Mouse (Mus musculus) CH12.LX (cell line): Measurements from ENCODE around the gene Tmem200b. TPM values are rescaled to one million over a fixed set of nuclear protein-coding genes. Genes with fewer than 3 reads are reported as not detected.

Source experiments
- DNase-seq: peaks from one replicate; pipeline ENCODE4 v3.0.0-alpha.2; 2013; ENCODE audit errors: extremely low read depth
- H3K27ac ChIP-seq: 2 replicates; pipeline ENCODE4 v1.5.1; 2012; ENCODE audit warnings: low read depth, mild to moderate bottlenecking, control low read depth, moderate library complexity; ENCODE audit not compliant: insufficient read depth
- H3K27me3 ChIP-seq: replicated peaks from 2 replicates; pipeline ENCODE3; 2012; ENCODE audit warnings: inconsistent platforms
- H3K36me3 ChIP-seq, 2 experiments: replicated peaks in 1 of 2; 2 replicates each; pipeline versions ENCODE3 to v1.6.1; 2012; ENCODE audit warnings: inconsistent platforms in 1 of 2, low read length in 1 of 2, mild to moderate bottlenecking in 1 of 2, mixed read lengths in 1 of 2, moderate library complexity in 1 of 2; ENCODE audit not compliant: control insufficient read depth in 1 of 2, insufficient read depth in 1 of 2
- H3K4me1 ChIP-seq, 2 experiments: 2 replicates each; pipeline ENCODE4 v1.6.1; 2012; ENCODE audit warnings: inconsistent platforms in 1 of 2, moderate library complexity in 1 of 2; ENCODE audit not compliant: insufficient read depth in 2 of 2, control insufficient read depth in 1 of 2
- H3K4me2 ChIP-seq: 2 replicates; pipeline ENCODE4 v1.6.1; 2012; ENCODE audit warnings: low read depth, mild to moderate bottlenecking, control low read depth; ENCODE audit not compliant: poor library complexity, insufficient read depth, severe bottlenecking
- H3K4me3 ChIP-seq, 3 experiments: fragments of 150-350 bp in 1 of 3; sonication (generic) in 1 of 3; replicated peaks in 1 of 3; 2 replicates each; pipeline versions ENCODE3 to v1.5.1; 2011 to 2012; ENCODE audit warnings: low read depth in 2 of 3, low read length in 2 of 3, mild to moderate bottlenecking in 2 of 3, moderate library complexity in 2 of 3, control low read depth in 1 of 3, improper control_type of control experiment in 1 of 3, inconsistent platforms in 1 of 3, mixed read lengths in 1 of 3; ENCODE audit not compliant: poor library complexity in 1 of 3
- H3K79me2 ChIP-seq: replicated peaks from 2 replicates; pipeline ENCODE4 v1.6.1; 2012; ENCODE audit warnings: mild to moderate bottlenecking, moderate library complexity; ENCODE audit not compliant: control insufficient read depth, poor library complexity, insufficient read depth, severe bottlenecking; ENCODE audit errors: extremely low read depth
- H3K9ac ChIP-seq: 2 replicates; pipeline ENCODE4 v1.6.1; 2012; ENCODE audit warnings: low read depth, mild to moderate bottlenecking, control low read depth, moderate library complexity; ENCODE audit not compliant: insufficient read depth
- H3K9me3 ChIP-seq: replicated peaks from 2 replicates; pipeline ENCODE3; 2012; ENCODE audit warnings: low read length, inconsistent platforms, mixed read lengths
- BHLHE40 ChIP-seq: IDR thresholded peaks from 2 replicates; pipeline ENCODE4 v1.6.1; 2011; ENCODE audit warnings: mild to moderate bottlenecking, low read depth, low read length, improper control_type of control experiment
- CHD1 ChIP-seq: IDR thresholded peaks from 2 replicates; pipeline ENCODE4 v1.6.1; 2012; ENCODE audit warnings: low read depth, low read length, improper control_type of control experiment, inconsistent platforms
- CHD2 ChIP-seq: IDR thresholded peaks from 2 replicates; pipeline ENCODE4 v1.6.1; 2011; ENCODE audit warnings: low read length, improper control_type of control experiment
- E2F4 ChIP-seq: IDR thresholded peaks from 2 replicates; pipeline ENCODE4 v1.6.1; 2011; ENCODE audit warnings: low read depth, low read length, improper control_type of control experiment; ENCODE audit not compliant: insufficient replicate concordance
- ETS1 ChIP-seq: conservative IDR thresholded peaks from 2 replicates; pipeline ENCODE4 v1.6.1; 2012; ENCODE audit warnings: low read depth, mild to moderate bottlenecking, inconsistent platforms, low read length, improper control_type of control experiment, moderate library complexity
- HCFC1 ChIP-seq: IDR thresholded peaks from 2 replicates; pipeline ENCODE4 v1.6.1; 2012; ENCODE audit warnings: low read depth, mild to moderate bottlenecking, inconsistent platforms, low read length, improper control_type of control experiment
- IRF4 ChIP-seq: IDR thresholded peaks from 2 replicates; pipeline ENCODE4 v1.6.1; 2014; ENCODE audit warnings: low read depth, mild to moderate bottlenecking, inconsistent platforms, low read length, improper control_type of control experiment
- KAT2A ChIP-seq: IDR thresholded peaks from 2 replicates; pipeline ENCODE4 v1.6.1; 2012; ENCODE audit warnings: low read length, improper control_type of control experiment, inconsistent platforms; ENCODE audit not compliant: insufficient replicate concordance
- MAX ChIP-seq: IDR thresholded peaks from 2 replicates; pipeline ENCODE4 v1.6.1; 2011; ENCODE audit warnings: low read length, improper control_type of control experiment
- MEF2A ChIP-seq: IDR thresholded peaks from 2 replicates; pipeline ENCODE4 v1.6.1; 2014; ENCODE audit warnings: low read depth, mild to moderate bottlenecking, inconsistent platforms, low read length, improper control_type of control experiment, borderline replicate concordance
- MYC ChIP-seq: IDR thresholded peaks from 2 replicates; pipeline ENCODE4 v1.6.1; 2011; ENCODE audit warnings: low read depth, mild to moderate bottlenecking, improper control_type of control experiment, low read length
- NELFE ChIP-seq: IDR thresholded peaks from 2 replicates; pipeline ENCODE4 v1.6.1; 2011; ENCODE audit warnings: low read depth, low read length, improper control_type of control experiment
- PAX5 ChIP-seq: IDR thresholded peaks from 2 replicates; pipeline ENCODE4 v1.6.1; 2012; ENCODE audit warnings: low read length, inconsistent platforms, mixed read lengths
- POLR2A ChIP-seq: IDR thresholded peaks from 2 replicates; pipeline ENCODE4 v1.6.1; 2011; ENCODE audit warnings: low read depth, mild to moderate bottlenecking, improper control_type of control experiment, low read length
- POLR2AphosphoS2 ChIP-seq: IDR thresholded peaks from 2 replicates; pipeline ENCODE4 v1.6.1; 2011; ENCODE audit warnings: low read depth, low read length, improper control_type of control experiment
- RAD21 ChIP-seq: IDR thresholded peaks from 2 replicates; pipeline ENCODE4 v1.6.1; 2011; ENCODE audit warnings: low read depth, mild to moderate bottlenecking, low read length, improper control_type of control experiment, moderate library complexity
- SMC3 ChIP-seq: IDR thresholded peaks from 2 replicates; pipeline ENCODE4 v1.6.1; 2011; ENCODE audit warnings: low read depth, low read length, improper control_type of control experiment
- UBTF ChIP-seq: IDR thresholded peaks from 2 replicates; pipeline ENCODE4 v1.6.1; 2012; ENCODE audit warnings: low read depth, mild to moderate bottlenecking, inconsistent platforms, low read length, improper control_type of control experiment, moderate library complexity
- USF2 ChIP-seq: conservative IDR thresholded peaks from 2 replicates; pipeline ENCODE4 v1.6.1; 2011; ENCODE audit warnings: low read depth, low read length, improper control_type of control experiment
- ZKSCAN1 ChIP-seq: IDR thresholded peaks from 2 replicates; pipeline ENCODE4 v1.6.1; 2012; ENCODE audit warnings: low read depth, inconsistent platforms, low read length, improper control_type of control experiment, borderline replicate concordance
- dilution Hi-C: fragments of 300-500 bp; cut with MboI; formaldehyde crosslinking; loops from 2 replicates; pipeline ENCODE4 v1.14.3; 2020; ENCODE audit warnings: low sequenced_read_pairs; ENCODE audit not compliant: extremely low pct_unique_long_range_greater_than_20kb, extremely low pct_ligation_motif_present
- in situ Hi-C: fragments of 300-500 bp; cut with MboI; formaldehyde crosslinking; loops from 3 replicates; pipeline ENCODE4 v1.14.3; 2019; ENCODE audit warnings: low sequenced_read_pairs, low pct_ligation_motif_present, low pct_unique_long_range_greater_than_20kb, mixed read lengths
- polyA plus RNA-seq: library from polyadenylated mRNA; unstranded; fragments of >175 nt; gene quantifications from 2 replicates; pipeline ENCODE4 v1.2.1, GENCODE M21; 2012; ENCODE audit warnings: low read depth; ENCODE audit not compliant: insufficient read length
- total RNA-seq, 2 experiments: library from RNA; depleted of rRNA; stranded (reverse); fragments of 300-350 nt in 1 of 2; fragments of >200 nt in 1 of 2; gene quantifications; 2 replicates each; pipeline ENCODE4 v1.2.3; 2012 to 2014

Tmem200b gene
- total RNA-seq (2012; rRNA removed), result not detected in 2 replicates
- not detected in 2 replicates for total RNA-seq (2014; rRNA removed)
- not detected in 2 replicates for polyA plus RNA-seq

DNA sequence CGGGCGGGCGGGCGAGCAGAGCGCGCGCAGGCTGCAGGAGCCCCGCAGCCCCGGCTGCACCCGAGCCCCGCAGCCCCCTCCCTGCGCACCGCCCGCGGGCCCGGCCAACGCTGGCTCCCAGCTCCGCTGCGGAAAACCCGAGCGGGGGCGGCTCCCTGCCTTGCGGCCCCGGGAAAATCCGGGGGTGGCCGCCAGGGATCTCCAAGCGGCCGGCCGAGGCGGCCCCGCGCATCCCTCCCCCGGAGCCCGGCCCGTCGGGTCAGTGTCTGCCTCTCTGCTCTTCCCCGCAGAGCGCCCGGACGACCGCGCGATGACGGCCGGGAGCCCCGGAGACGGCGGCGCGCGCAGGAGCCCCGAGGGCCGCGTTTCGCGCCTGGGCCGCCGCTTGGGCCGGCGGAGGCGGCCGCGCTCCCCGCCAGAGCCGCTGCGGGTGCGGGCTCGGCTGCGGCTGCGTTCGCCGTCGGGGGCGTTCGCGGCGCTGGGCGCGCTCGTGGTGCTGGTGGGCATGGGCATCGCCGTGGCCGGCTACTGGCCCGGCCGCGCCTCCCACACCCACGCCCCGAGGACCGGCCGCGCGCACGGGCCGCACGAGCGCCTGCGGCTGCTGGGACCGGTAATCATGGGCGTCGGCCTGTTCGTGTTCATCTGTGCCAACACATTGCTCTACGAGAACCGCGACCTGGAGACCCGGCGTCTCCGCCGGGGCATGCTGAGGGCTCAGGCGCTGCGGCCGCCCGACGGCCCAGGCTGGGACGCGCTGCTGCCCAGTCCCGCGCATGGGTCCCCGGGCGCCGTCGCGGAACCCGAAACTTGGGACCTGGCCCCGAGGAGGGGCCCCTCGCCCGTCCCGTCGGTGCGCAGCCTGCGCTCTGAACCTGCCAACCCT, at the start of gene Tmem200b:
Tmem200b (plus strand) TSS at position 311 of the 886 bp plus-strand sequence.
- Histone ChIP-seq H3K36me3 (peaks cover 8 to 46% of the 10 kb centered on the region in 2 experiments), H3K4me1 (peaks cover 0 to 10% of the 10 kb centered on the region in 2 experiments; a peak in 2 of 4 replicates), H3K4me2 (no peak within 1 kb of the TSS), H3K27me3 (no peaks in the 10 kb centered on the region), H3K27ac (no peak within 1 kb of the TSS), H3K9ac (no peak within 1 kb of the TSS), H3K79me2 (no peaks in the 10 kb centered on the region), H3K9me3 (peaks cover 26% of the 10 kb centered on the region), H3K4me3 (no peak within 1 kb of the TSS)
- no peak for DNase-seq
- no peak for TF ChIP-seq POLR2A
- no peak for TF ChIP-seq CHD1
- no peak for TF ChIP-seq POLR2AphosphoS2
- TF ChIP-seq HCFC1, result no peak
- TF ChIP-seq RAD21, result no peak
- no peak for TF ChIP-seq ETS1
- TF ChIP-seq MYC, result no peak
- TF ChIP-seq IRF4, result no peak
- no peak for TF ChIP-seq E2F4
- no peak for TF ChIP-seq NELFE
- TF ChIP-seq KAT2A, result no peak
- no peak for TF ChIP-seq BHLHE40
- no peak for TF ChIP-seq SMC3
- TF ChIP-seq CHD2, result no peak
- TF ChIP-seq MEF2A, result no peak
- TF ChIP-seq USF2, result no peak
- TF ChIP-seq PAX5, result no peak
- TF ChIP-seq MAX, result no peak
- TF ChIP-seq ZKSCAN1, result no peak
- TF ChIP-seq UBTF, result no peak
- in situ Hi-C loops (no loop called here), dilution Hi-C loops (no loop called here)
